Mouse (Mus musculus) layer of hippocampus, adult 9-11 months (tissue): Measurements from ENCODE around the gene Il16.

ENCODE experiments used
- DNase-seq: peaks from one replicate; pipeline ENCODE4 v3.0.0; 2022

Gene Il16

DNA sequence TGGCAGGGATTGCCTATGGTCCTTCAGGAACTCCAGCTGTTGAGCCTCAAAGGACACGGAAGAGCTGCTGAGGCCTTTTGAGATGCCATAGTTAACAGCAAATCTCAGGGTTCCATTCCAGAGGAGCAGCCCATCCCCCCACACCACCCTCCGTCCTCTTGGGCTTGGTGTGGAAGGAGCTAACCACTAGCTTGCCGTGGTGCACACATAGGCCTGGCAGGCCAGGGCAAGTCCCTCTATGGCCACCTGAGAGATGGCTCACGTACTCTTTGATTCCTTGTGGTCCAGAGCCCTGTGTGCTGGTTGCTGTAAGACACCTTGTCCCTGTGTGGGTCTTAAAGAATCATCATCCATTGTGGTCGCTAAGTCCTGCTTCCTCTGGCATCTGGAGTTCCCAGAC lies 104.9 kb downstream of the Il16 start:
- DNase-seq = no peak

DNA sequence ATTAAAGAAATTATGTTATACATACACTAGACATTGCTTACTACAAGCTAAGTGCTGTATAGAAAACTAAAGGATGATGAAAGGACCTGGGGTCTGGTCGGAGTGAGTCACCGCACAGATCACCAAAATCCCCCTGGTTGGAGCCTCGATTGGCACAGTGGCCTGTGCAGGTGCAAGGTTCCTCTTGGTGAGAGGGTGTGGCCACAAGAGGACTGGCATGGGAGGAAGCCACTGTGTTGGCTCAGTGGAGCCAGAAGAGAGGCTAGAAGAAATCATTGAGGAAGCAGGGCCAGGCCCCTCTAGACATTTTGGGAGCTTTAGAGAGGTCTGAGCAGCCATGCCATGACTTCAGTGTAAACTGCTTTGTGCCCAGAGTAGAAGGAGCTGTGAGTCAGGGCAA lies 106.4 kb downstream of the Il16 start:
- DNase-seq = no peak

DNA sequence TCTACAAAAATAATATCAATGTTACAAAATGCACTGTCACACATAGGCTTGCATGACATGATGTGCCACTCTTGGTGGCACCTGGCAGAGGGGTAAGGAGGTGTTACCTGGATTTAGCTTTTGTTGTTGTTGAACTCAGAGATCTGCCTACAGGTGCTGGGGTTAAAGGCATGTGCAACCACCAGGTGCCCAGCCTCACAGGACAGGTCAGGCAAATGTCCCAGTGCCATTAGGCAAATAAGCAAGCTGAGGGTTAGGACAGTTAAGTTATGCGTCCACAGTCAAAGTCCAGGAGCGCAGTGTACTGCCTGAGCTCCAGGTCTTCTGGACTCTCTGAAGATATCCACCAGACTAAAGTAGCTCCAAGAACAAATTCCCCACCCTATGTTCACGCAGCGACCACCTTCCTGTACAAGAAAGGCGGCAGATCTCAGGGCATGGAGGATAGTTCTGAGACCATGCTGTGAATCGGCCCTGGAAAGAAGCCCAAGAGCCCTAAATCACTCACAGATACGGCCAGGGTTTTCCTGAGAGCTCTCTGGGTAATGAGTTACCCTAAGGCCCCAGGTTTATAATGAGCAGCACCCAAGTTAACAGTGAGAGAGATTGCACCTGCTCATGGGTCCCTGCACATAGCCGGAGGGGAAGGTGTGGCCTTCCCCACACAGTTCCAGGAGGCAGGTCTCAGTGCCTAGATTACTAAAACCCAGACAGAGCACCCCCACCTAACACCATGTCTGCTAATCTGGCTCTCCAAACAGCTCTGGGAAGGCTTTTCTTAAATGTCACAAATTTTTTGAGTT lies 107.5 kb downstream of the Il16 start:
- no peak for DNase-seq

DNA sequence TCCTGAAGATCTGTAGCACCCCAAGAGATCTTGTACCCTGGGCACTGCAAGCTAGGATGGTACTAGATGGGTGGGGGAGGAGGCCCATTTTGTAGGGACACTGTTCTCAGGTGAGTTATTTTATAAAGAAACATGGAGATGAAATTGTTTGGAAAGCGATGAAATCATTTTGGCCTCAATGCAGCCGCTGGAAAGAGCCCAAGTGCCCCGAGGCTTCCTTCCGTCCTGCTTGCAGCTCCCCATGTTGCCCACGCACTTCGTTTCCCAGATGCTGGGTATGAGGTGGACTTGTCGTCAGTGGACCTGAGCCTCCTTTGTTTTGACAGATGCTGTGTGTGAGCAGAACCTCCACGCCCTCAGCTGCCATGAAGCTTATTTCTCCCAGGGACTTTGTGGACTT lies 109.1 kb downstream of the Il16 start:
- DNase-seq = no peak

DNA sequence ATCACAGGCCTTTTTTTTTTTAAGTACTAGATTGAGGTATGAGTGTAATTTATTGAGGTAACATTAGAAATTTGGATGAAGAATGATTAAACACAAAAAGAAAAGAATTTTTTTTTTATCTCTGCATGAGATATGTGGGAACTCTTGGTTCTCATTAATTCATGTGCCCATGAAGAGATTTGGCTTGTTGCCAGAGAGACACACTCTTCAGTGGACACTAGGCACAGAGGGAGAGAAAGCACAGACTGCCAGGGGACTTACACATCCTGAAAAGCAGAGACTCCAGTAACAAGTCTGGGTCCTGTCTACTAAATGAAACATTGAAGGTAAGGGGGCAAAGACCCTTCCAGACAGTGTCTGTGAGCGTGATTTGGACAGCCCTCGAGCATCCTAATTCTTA lies 109.8 kb downstream of the Il16 start:
- no peak for DNase-seq

DNA sequence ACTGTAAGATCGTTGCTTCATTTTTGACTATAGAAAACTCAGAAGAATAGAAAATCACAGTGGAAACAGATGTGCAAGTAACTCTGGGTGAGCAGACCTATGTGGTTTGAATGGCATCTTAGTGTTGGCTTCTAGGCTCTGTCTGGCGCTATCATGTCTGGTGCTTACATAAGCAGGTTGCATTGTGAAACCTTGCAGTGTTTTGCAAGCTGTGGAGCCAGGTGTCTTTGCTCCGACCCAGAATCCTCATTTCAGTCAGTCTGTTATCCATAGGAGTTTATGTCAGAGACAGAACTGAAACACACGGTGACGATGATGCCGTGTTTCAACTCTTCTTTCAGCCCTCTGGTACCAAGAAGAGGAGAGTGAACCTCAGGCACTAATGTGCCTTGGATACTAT lies 111.7 kb downstream of the Il16 start:
- DNase-seq = no peak

DNA sequence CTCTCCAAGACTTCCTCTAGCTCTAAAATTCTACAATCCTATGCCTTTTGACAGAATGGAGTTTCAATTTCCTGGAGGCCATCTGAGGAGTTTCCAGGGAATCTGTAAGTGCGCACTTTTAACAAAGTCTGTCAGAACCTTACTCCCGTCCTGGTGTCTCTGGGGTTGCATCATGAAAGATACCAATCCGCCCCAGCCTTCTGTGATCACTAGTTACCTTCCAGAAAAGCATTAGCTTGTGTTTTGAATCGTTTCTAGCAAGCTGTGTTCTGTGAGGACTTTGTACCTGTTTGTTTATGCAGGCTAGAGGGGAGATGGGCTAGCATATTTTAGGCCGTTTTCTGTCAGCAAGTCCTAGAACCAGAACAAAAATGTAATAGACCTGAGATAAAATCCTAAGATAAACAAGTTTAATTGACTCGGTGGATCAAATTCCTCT lies 112.8 kb downstream of the Il16 start:
- no peak for DNase-seq

DNA sequence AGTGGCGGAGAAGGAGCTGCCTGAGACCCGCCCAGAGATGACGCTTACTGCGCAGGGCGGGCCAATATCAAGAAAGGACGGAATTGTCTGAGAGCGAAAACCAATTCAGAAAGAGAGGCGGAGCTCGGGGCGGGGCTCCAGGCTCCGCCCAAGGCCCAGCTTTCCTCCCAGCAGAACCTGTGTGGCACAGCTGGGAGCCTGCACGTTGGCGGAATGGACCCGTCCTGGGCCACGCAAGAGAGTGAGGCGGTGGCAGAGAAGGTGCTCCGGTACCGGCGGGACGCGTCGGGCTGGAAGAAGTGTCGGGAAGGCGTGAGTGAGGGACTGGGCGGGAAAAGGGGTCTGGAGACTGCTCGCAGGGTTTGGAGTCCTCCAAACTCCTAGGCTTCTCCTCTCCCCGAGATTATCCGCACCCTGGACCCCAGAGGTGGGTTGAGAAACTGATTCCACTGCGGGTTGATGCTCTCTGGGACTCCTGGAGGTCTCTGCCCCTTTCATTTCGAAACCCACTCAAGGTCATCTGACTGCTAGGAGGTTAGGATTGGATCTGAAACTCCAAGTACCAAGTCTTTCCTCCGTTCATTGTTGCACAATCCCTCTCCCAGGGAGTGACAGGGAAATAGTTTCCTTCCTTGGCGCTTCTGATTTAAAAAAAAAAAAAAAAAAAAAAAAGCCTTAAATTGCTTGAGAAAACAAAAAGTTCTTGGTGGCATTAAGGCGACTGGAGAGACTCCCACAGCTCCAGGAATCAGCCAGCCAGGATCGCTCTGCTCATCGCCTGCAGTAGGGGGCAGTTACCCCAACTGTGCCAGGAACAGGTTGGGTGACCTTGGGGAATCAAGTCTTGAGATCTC lies 113.5 kb downstream of the Il16 start, which contains the start of gene Stard5:
Gene Stard5 (plus strand): TSS at position 132 of the 854 bp plus-strand sequence.
- peak; percentile 93 for DNase-seq

DNA sequence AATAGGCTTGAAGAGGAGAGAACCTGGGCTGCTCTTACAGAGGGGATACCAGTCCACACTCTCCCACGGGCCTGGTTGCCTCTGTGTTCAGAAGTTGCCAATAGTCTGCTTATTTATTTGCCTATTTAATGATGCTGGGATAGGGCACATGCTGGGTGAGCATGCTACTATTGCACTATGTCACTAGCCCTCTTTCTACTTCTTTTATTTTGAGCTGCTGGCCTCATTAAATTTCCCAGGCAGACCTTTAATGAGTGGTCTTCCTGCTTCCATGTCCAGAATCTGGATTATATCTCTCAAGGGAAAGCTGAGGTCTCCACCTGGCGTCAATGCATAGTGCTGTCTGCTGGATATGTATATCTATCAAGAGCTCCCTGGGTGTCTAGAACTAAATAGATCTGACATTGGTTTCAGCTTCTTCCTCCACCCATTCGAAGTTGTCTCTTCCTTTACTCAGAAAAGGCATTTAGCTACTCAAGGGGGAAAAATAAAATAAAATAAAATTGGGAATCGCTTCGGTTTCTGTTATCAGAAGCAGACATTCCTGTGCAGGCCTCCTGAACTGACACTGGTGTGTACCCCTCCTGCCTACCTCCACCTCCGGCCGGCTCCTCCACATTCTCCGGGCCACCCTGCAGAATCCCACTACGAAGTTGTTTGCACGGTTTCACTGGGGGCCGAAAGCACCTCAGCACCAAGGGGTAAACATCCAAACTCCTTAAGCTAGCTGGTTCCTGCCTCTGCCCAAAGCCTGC lies 114.3 kb downstream of the Il16 start:
- DNase-seq = no peak

DNA sequence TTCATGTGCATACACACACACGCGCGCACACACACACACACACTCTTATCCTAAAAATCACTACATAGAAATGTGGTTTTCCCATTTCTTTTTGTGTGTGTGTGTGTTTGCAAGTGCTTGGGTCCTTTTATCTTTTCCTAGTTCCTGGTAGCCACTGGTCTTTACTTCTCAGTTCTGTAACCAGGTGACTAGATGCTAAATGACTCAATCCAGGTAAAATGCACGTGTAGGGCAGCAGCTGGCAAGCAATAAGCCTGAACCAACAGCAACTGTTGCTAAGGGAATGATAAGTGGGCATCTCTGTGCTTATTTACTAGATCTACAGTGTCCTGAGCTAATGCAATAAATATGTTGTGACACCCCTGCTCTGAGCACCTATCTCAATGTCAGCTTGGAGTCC lies 118.2 kb downstream of the Il16 start:
- DNase-seq = no peak

DNA sequence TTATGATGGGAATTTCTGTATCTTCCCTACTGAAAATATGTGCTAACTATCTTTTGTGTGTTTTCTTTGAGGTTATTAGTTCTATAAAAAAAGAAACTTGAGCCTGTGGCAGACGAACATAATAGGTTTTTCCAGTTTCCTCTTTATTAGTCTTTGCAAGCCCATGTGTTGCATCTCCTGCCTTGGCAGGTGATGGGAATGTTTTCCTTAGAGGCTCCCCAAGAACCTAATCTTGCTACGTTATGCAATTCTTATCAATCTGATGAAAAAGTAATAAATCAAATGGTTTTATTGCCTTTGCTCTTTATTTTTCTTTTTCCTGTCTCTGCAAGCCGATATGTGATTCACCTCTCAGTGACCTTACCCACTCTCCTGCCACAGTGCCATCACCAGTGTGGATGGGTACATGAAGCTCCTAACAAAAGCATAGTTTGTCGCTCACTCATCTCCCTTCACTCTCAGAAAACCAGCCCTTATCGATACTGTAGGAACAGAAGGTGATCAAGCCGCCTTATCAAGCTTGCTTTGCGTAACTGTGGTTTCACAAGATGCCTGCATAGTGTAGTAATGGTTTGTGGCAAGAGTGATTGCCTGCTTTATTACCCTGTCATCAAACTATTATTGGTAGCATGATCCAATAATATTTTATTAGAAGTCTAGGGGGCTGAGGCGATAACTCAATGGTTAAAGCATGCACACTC lies 118.8 kb downstream of the Il16 start:
- no peak for DNase-seq

DNA sequence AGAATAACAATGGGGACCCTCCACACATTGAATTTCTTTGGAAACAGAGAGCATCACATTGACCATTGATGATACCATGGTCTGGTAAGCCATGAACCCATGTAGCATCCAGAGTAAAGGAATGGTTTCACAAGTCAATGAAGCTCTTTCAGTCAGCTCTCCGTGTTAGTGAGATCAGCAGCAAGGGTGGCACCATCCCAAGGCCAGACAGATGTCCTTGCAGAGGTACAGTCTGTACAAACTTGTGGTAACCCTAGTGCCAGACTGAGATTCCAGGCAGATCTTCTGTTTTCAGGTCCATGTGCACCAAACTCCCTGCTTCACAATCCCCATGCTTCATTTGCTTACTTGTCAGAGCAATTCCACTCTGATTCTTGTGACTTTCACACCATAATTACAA lies 121.5 kb downstream of the Il16 start:
- DNase-seq = no peak

DNA sequence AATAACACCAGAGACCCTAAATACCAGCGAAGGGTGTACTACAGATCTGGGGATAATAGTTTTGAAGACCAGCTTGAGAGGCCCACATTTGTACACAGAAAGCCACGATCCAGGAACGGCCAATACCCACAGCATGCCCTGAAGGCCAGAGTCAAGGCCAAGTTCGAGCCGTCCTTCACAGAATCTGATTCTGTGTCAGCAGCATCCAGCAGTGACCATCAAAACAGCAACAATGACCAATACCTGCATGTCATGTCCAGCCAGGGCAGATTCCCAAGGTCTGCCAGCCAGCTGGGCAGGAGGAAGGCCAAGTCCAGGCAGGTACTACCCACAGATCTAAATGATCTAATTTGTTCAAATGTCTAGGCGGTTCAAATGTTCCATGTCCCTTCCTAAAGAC lies 122.9 kb downstream of the Il16 start:
- no peak for DNase-seq

DNA sequence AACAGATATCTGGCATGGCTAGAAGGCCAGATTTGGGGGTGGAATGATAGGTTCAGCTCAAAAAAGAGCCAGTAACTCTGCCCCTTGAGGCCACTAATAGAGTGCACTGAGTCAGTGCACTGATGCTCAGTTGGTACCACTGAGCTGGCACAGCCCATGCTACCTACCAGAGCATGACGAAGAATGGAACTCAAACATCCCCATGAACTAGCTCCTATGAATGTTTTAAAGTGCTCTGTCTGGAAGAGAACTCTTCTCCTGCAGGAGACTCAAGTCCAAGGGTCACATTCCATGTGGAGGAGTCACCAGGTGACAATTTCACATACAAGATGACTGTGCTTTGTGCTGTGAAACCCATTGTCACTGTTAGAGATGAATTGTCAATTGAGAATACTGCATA lies 126.8 kb downstream of the Il16 start:
- DNase-seq = no peak

DNA sequence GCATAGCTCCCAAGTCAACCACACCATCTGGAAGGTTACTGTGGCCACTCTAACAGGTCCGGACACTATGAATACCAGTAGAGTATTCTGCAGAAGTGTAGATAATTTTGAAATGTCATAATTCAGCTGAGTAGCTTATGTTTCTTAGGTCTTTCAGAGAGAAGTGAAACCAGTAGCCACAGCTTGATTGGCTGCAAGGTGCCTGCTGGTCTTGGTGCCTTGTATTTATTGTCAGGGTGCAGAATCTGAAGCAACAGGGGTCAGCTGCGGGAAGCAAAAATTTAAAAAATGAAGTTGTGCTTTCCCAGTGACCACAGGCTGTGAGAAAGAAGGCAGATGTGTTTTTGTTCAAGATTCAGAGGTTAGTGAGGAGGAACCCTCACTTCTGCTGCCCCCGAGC lies 129.3 kb downstream of the Il16 start:
- no peak for DNase-seq

DNA sequence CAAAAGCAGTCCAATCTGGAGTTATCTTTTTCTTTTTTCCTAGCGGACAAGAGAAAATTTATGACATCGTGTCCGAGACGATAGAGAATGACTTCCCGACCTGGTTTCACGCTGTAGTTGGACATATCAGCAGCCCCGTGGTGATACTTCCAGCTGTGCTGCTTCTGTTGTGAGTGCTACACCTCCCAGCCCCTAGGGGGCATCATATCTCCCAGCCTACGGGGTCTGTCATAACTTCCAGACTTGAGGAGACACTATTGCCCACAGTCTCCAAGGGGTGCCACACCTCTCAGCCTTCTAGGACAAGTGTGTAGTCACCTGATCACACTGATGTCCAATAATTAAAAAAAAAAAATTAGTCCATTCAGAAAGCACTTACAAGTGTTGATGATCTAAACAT lies 129.7 kb downstream of the Il16 start:
- DNase-seq = no peak

DNA sequence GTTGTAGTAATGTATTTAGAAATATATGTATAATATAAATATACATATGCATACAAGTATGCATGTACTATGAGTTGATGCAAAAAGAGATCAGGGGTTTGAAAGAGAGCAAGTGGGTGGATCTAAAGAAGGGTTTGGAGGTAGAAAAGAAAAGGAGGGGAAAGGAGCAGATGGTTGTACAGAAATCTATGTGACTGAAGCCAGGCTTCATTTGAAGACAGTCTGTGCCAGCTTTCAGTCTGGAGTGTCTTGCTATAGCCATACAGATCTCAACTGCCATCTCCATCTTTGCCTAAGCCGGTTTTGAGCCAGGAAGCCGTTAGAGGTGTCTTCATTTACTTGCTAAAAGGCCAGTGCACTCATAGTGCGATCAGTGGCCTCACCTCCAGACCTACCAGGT lies 130.3 kb downstream of the Il16 start:
- DNase-seq = no peak

DNA sequence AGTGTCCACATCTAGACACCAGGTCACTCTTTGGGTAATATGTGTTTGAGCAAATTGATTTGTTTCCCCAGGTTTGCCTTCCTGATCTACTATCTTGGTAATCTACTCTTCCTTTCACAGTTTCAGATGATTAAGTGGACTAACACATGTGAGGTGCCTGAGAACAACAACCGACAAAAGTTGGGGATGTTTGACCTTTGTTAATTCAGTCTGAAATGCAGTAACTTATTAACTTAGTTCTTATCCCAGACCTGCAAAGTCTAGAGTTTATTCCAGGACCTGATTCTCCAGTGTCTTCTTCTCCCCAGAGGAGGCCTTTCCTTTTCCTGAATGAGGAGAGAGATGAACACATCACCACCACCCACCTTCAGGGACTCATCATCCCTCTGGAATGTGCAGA lies 133.6 kb downstream of the Il16 start:
- no peak for DNase-seq

DNA sequence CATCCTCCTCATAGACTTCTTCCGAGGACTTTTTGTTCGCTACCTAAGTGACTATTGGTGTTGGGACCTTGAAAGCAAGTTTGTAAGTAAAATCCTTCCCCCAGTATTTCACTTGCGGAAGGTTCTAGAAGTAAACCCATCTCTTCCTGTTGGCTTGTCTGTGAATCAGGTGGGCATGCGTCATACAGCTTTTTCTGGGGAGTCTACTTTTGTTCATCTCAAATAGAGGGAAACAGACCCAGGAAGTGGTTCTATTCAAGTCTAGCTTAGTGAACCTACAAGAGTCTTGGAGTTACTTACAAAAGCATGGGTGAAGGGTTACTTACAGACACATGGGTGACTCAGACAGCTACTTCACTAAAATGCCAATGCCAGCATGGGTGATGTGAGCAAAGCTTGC lies 135.6 kb downstream of the Il16 start:
- no peak for DNase-seq

DNA sequence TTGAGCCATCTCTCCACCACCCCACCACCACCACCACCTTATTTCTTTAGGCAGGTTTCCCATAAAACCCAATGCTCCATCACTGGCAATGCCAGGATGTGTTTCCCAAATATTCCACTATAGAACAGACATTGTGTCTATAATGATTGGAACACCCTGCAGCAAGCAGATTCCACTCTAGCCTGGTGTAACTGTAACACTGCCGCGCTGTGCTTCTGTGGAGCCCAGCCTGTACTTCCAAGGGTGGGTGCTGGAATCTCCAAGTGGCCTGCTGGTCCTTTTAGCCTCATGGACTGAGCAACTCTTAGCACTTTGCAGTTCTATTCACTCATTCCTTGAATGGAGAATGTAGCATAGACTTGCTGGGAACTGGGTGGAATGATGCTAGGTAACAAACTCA lies 138.7 kb downstream of the Il16 start:
- no peak for DNase-seq

DNA sequence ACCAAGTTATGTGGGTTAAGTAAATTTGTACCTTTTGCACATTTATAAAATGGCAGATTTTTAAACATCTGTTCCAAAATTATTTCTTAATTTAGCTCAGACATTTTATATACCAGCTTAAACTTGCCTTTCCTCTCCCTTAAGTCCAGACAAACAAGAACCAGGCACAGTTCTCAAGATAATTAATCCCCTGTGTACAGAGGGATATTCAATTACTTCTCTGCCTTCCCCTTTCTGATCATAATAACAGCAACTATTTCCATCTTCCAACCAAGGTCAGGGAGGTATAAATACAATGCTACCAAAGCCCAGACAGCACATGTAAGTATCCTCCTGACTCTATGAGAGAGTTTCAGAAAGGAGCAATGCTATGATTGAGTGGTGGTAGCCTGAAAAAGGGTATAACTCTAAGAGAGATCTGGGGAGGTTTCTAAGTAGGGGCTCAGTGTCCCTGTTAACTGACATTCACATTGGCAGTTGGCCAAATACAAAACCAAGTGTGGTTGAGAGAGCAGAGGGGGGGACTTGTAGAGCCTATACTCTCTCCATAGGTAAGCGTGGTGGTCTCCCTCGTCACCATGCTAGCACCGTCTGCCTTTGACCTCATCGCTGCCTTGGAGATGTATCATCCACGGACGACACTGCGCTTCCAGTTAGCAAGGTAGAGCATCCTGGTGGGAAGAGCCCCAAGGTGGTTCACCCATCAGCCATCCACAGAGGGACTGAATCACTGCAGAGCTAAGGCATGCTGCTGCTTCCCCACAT lies 141.2 kb downstream of the Il16 start:
- DNase-seq = no peak

DNA sequence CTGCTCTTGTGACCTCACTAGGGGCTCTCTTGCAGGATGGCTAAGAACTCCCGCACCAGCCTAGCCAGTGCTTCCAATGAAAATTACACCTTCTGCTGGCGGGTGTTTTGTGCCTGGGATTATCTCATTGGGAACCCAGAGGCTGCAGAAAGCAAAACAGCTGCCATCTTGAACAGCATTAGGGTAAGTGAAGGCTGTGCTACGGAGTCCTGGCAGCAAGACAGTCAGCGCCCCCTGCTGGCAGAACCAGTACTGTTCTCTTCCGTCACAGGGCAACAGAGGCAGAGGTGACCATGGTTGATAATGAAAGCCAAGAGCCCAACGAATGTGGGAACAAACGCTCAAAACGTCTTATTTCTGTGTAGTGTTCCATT lies 145.6 kb downstream of the Il16 start:
- peak; percentile 31 for DNase-seq
